Mouse (Mus musculus) neutrophil, adult 5-6 weeks (primary cell): ENCODE measurements at regions not wholly inside any gene's neighbourhood (a gene's known extent, or its start where the extent isn't known, plus 50 kb on each side); places are given as distances from the start of the nearest gene placed in this dataset.

Experiments used
- ATAC-seq: fragments of 151-379, 151-347 bp; 2 replicates; pipeline ENCODE4 v1.8.0; 2017; ENCODE audit warnings: mild to moderate bottlenecking, moderate TSS enrichment; ENCODE audit not compliant: insufficient number of reproducible peaks, poor library complexity, low FRiP score, severe bottlenecking; ENCODE audit errors: extremely low read depth

DNA sequence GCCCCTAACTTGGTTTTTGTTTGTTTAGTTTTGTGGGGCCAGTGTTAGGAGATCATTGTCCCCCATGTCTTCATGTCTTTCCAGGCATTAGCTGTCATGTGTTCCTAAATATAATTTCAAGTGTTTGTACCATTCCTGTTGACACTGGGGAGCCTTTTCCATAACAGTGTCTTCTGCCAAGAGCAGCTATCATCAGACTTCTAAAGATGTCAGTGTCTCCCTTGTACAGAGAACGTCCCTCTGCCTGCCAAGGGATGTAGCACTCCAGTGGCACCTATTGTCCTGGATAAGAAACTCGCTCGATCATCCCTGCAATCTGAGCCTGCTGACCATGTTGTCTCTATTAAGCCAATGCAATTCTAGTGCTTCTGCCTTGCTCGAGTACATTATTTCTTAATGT lies 64.6 kb upstream of the Lhfpl2 start:
- no peak for ATAC-seq

DNA sequence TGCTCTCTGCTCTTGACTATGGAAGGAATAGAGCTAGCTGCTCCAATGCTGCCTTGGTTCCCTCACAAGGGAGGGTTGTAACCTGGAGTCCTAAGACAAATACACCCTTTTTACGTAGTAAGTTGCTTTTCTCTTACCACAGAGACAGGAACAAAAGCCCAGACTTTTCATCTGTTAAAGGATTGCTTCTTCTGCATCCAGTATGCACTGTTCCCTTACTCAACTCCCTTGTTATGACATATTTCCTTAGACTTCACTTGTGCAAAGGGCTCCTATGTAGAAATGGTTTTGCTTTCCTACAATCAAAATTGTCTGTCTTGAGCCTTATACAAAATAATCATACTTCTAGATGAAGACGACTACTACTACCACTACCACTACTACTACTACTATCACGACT lies 62.2 kb upstream of the Lhfpl2 start:
- ATAC-seq, result no peak

DNA sequence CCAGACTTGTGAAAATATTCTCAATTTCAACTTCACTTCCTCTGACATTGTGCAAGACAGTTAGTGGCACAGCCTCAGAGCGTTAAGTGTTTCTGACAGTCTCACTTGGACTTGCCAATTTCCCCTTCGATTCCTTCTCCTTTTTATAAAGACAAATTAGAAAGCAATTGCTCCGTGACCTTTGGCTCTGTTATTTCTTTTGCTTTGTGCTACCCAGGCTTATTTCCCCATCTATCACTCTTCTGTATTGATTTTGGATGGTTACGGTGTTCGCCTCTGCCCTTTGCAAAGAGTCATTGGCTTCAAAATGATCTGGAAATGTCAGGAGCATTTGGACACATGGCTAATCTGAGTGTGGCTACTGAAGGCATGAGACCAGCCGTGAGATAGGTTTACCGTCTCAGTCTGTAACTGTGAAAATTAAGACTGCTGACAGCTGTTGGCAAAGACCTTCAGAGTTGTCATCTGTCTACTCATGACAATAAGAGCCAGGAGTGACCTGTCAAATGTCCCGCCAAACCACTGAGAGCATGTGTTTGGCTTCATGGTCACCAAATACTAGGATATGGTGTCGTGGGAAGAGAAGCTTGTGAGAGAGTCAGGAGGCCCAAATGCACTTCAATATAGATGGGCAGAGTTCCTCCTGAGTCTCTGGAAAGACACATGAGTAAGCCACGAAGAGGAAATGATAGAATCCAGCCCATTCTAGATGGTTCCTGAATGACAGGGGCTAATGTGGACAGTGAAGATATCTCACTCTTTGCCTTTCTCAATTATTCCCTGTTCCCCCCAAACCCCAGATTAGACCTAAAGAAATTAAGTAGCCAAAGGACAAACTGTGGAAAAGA lies 60.8 kb upstream of the Lhfpl2 start:
- no peak for ATAC-seq

DNA sequence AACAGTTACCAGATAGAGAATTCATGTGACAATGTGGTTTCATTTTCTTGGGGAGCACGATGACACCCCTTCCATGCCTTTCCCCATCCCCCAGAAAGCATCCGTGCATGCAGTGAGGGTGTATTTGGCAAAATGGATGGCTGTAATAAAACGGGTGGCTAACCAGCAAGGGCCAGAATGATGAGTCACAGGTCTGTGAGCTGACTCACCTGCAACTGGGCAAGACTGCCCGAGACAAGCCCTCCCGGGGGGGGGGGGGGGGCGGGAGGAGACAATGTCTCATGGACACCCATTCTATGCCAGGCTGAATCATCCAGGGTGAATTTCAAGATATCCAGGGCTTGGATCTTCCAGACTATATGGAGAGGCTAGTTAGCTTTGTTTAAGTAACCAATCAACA lies 59.6 kb upstream of the Lhfpl2 start:
- peak; percentile 22; the same call in 1 of the 2 replicates for ATAC-seq

DNA sequence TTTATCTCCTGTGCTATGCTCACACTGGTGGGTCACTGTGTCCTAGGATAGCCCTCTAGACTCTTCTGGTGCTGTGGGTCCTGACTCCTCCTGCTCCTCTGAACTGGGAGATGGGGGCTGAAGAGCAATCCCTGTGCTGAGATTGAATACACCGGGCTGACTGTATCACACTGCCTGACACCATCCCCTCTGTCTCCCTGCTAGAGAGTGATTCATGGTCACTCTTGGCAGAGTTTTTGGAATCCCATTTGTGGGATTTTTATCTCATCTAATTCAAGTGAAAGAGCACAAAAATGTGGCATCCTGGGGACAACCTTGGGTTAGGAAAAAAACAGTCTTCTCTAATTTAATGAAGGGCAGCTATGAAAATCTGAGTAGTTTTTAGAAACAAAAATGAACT lies 59.2 kb upstream of the Lhfpl2 start:
- no peak for ATAC-seq

DNA sequence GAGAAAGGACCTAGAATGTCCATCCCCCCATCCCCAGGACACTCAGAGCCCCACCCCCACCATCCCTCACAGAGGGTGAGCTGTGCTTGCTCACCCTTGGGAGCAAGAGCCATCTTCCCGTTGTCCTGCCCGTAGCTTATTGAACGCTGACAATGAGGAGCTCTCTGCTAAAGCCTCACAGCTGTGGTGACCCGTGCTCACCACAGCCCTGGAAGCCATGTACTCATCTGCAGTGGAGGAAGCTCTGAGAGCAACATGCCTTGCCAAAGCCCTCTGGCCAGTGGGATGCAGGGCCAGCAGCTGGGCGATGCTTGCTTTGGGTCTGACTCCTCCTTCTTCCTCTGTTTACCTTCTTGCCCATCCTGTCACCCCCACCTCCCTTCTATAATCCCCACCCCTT lies 53.8 kb upstream of the Lhfpl2 start:
- no peak for ATAC-seq

DNA sequence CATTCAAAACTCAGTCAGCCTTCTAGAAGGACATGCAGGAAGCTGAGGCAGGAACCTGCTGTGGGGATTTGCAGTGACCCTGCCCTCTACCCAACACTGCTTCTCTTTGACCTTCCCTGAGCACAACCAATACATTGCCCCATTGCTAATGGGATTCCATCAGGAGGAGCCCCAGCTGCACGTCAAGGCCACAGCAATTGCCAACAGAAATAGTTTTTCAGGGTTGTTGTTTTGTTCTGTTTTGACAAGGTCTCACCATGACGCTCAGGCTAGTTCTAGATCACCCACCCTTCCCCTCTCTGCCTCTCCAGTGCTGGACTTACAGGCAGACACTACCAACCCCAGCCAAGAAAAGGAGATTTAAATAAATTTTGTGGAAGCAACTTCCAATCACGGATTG lies 53.2 kb upstream of the Lhfpl2 start:
- no peak for ATAC-seq

DNA sequence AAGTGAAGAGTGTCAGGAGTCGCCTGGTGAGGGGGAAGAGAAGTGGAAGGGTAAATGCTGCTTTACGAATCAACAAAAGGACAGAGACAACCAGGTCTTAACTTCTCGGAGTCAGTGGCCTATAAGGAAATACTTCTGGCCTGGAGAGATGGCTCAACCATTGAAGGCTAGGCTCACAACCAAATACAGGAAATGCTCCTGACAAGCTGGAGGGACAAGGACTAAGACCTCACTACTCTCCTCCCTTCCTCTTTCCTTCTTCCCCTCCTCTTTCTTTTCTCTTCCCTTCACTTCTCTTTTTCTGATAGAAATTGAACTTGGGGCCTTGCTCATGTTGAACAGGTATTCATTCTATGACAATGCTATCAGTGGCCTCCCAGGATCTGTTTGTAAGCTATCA lies 51.7 kb upstream of the Lhfpl2 start:
- ATAC-seq, result no peak
